Mouse (Mus musculus) limb, embryonic 14.5 days (tissue): Measurements from ENCODE around the gene Slc2a9. TPM values are rescaled to one million over a fixed set of nuclear protein-coding genes. Genes with fewer than 3 reads are reported as not detected.

Source experiments
- ATAC-seq: fragments of 200-750 bp; cut with Nextera tagmentation; 2 replicates; pipeline ENCODE4 v1.8.0; 2017; ENCODE audit warnings: low read depth, moderate number of reproducible peaks, moderate TSS enrichment; ENCODE audit not compliant: low FRiP score
- DNase-seq: peaks from one replicate; pipeline ENCODE4 v3.0.0-alpha.2; 2015; ENCODE audit warnings: low spot score
- H3K27ac ChIP-seq: fragments of 300-500 bp; sonication (generic); replicated peaks from 2 replicates; pipeline ENCODE4 v1.5.1; 2014; ENCODE audit warnings: low read depth, mild to moderate bottlenecking, low read length, moderate library complexity, mixed read lengths
- H3K27me3 ChIP-seq: fragments of 300-500 bp; sonication (generic); 2 replicates; pipeline ENCODE4 v1.6.1; 2014; ENCODE audit warnings: low read length, mixed read lengths; ENCODE audit not compliant: control insufficient read depth, insufficient read depth
- H3K36me3 ChIP-seq: fragments of 300-500 bp; sonication (generic); 2 replicates; pipeline ENCODE4 v1.6.1; 2014; ENCODE audit warnings: mild to moderate bottlenecking, low read length, moderate library complexity, mixed read lengths; ENCODE audit not compliant: control insufficient read depth, insufficient read depth
- H3K4me1 ChIP-seq: fragments of 300-500 bp; sonication (generic); 2 replicates; pipeline ENCODE4 v1.6.1; 2014; ENCODE audit warnings: antibody characterized with exemption, low read length, mixed read lengths; ENCODE audit not compliant: control insufficient read depth, insufficient read depth
- H3K4me2 ChIP-seq: fragments of 300-500 bp; sonication (generic); replicated peaks from 2 replicates; pipeline ENCODE4 v1.6.1; 2014; ENCODE audit warnings: low read depth, mild to moderate bottlenecking, low read length, moderate library complexity; ENCODE audit not compliant: severe bottlenecking
- H3K4me3 ChIP-seq: fragments of 300-500 bp; sonication (generic); replicated peaks from 2 replicates; pipeline ENCODE4 v1.5.1; 2014; ENCODE audit warnings: low read length
- H3K9ac ChIP-seq: fragments of 300-500 bp; sonication (generic); 2 replicates; pipeline ENCODE4 v1.6.1; 2014; ENCODE audit warnings: mild to moderate bottlenecking, low read depth, low read length, moderate library complexity; ENCODE audit not compliant: severe bottlenecking
- H3K9me3 ChIP-seq: fragments of 300-500 bp; sonication (generic); 2 replicates; pipeline ENCODE4 v1.6.1; 2016; ENCODE audit warnings: low read length; ENCODE audit not compliant: control insufficient read depth
- POLR2A ChIP-seq: fragments of 200-500 bp; IDR thresholded peaks from 2 replicates; pipeline ENCODE4 v1.8.0; 2012; ENCODE audit warnings: inconsistent platforms, mild to moderate bottlenecking, moderate library complexity, borderline replicate concordance; ENCODE audit not compliant: insufficient read depth, insufficient read length; ENCODE audit errors: extremely low read depth
- WGBS: fragments of 180-500 bp; shearing (Covaris S2); extraction: QIAGEN DNeasy Blood & Tissue Kit; methylation state at CpG from one replicate; pipeline ENCODE4 v1.1.7; 2014; 5-methylcytosine and 5-hydroxymethylcytosine counted together
- polyA plus RNA-seq, 2 experiments: library from polyadenylated mRNA; depleted of rRNA in 1 of 2; stranded (reverse) in 1 of 2; unstranded in 1 of 2; fragments of >200 nt; fragmentation: Nextera tagmentation in 1 of 2; extraction: Ambion mirVana in 1 of 2; gene quantifications; 2 replicates each; pipeline versions ENCODE4 v1.2.1 to v1.2.3; 2012 to 2014

Gene Slc2a9
- polyA plus RNA-seq, 2 experiments, result 0.66 to 0.85 TPM

GRCm38 (mm10) chr5:38431201-38431600 lies 71.7 kb downstream of the Slc2a9 start:
- Histone ChIP-seq H3K9me3 (no peaks in the 10 kb centered on the region), H3K36me3 (no peaks in the 10 kb centered on the region), H3K4me1 (no peaks in the 10 kb centered on the region), H3K27ac (no peak overlapping the region), H3K4me3 (no peak overlapping the region), H3K9ac (no peak overlapping the region), H3K27me3 (no peaks in the 10 kb centered on the region), H3K4me2 (no peak overlapping the region)
- no peak for TF ChIP-seq POLR2A
- DNase-seq (no peak), ATAC-seq (no peak)
- 86% methylated on average over 7 of the region's 7 CpGs for WGBS

GRCm38 (mm10) chr5:38429106-38429505 lies 73.8 kb downstream of the Slc2a9 start:
- Histone ChIP-seq H3K9ac (no peak overlapping the region), H3K27ac (no peak overlapping the region), H3K4me2 (no peak overlapping the region), H3K36me3 (no peaks in the 10 kb centered on the region), H3K4me1 (no peaks in the 10 kb centered on the region), H3K27me3 (no peaks in the 10 kb centered on the region), H3K9me3 (no peaks in the 10 kb centered on the region), H3K4me3 (no peak overlapping the region)
- DNase-seq (no peak), ATAC-seq (no peak)
- TF ChIP-seq POLR2A, result no peak
- 35% methylated on average over 6 of the region's 6 CpGs for WGBS

- no peak for TF ChIP-seq POLR2A
- ATAC-seq, result no peak
- 59% methylated on average over 5 of the region's 5 CpGs for WGBS
These were observed 75.2 kb downstream of the Slc2a9 start for GRCm38 (mm10) chr5:38427757-38428156.

GRCm38 (mm10) chr5:38425569-38425968 lies 77.4 kb downstream of the Slc2a9 start:
- 82% methylated on average over 6 of the region's 6 CpGs for WGBS
- Histone ChIP-seq H3K36me3 (no peaks in the 10 kb centered on the region), H3K4me2 (no peak overlapping the region), H3K9me3 (no peaks in the 10 kb centered on the region), H3K9ac (no peak overlapping the region), H3K4me3 (no peak overlapping the region), H3K4me1 (no peaks in the 10 kb centered on the region), H3K27ac (no peak overlapping the region), H3K27me3 (no peaks in the 10 kb centered on the region)
- no peak for TF ChIP-seq POLR2A
- ATAC-seq (no peak), DNase-seq (no peak)

More at GRCm38 (mm10) chr5:38427757-38428156, 75.2 kb downstream of the Slc2a9 start:
- no peak for DNase-seq
- H3K27me3 ChIP-seq, result no peaks in the 10 kb centered on the region
- no peaks in the 10 kb centered on the region for H3K9me3 ChIP-seq
- H3K4me3 ChIP-seq, result no peak overlapping the region
- no peaks in the 10 kb centered on the region for H3K4me1 ChIP-seq
- no peak overlapping the region for H3K9ac ChIP-seq
- no peaks in the 10 kb centered on the region for H3K36me3 ChIP-seq
- no peak overlapping the region for H3K27ac ChIP-seq
- no peak overlapping the region for H3K4me2 ChIP-seq

- no peak for DNase-seq
- TF ChIP-seq POLR2A, result no peak
These were observed 80.5 kb downstream of the Slc2a9 start for GRCm38 (mm10) chr5:38422426-38422825.

GRCm38 (mm10) chr5:38418799-38419198 lies 84.1 kb downstream of the Slc2a9 start:
- no peak overlapping the region for H3K4me3 ChIP-seq
- H3K9ac ChIP-seq, result no peak overlapping the region
- no peaks in the 10 kb centered on the region for H3K4me1 ChIP-seq
- H3K27me3 ChIP-seq, result no peaks in the 10 kb centered on the region
- WGBS, result 82% methylated on average over 6 of the region's 6 CpGs
- DNase-seq (no peak), ATAC-seq (no peak)
- H3K9me3 ChIP-seq, result peaks cover 6% of the 10 kb centered on the region; the same call in 1 of the 2 replicates
- no peaks in the 10 kb centered on the region for H3K36me3 ChIP-seq
- no peak overlapping the region for H3K27ac ChIP-seq
- no peak overlapping the region for H3K4me2 ChIP-seq
- no peak for TF ChIP-seq POLR2A

More at GRCm38 (mm10) chr5:38422426-38422825, 80.5 kb downstream of the Slc2a9 start:
- no peak overlapping the region for H3K27ac ChIP-seq
- no peaks in the 10 kb centered on the region for H3K9me3 ChIP-seq
- 56% methylated on average over 4 of the region's 4 CpGs for whole genome bisulfite sequencing
- H3K36me3 ChIP-seq, result no peaks in the 10 kb centered on the region
- no peaks in the 10 kb centered on the region for H3K27me3 ChIP-seq
- no peak overlapping the region for H3K4me2 ChIP-seq
- no peak for ATAC-seq
- H3K4me3 ChIP-seq, result no peak overlapping the region
- H3K9ac ChIP-seq, result no peak overlapping the region
- no peaks in the 10 kb centered on the region for H3K4me1 ChIP-seq
